Mouse (Mus musculus) embryonic fibroblast, embryonic 13.5 days (primary cell): ENCODE results near the gene Mcpt4. TPM values are rescaled to one million over a fixed set of nuclear protein-coding genes. Genes with fewer than 3 reads are reported as not detected.
"Not testable (repeated sequence)": the region's sequence is repeated elsewhere in the genome, so short reads cannot be mapped to it uniquely, and the experiment has no call there.

Source experiments
- H3K27ac ChIP-seq: 2 replicates; pipeline ENCODE4 v1.5.1; 2012; ENCODE audit warnings: low read length, control low read depth, inconsistent platforms; ENCODE audit not compliant: insufficient read depth
- H3K4me1 ChIP-seq: 2 replicates; pipeline ENCODE4 v1.6.1; 2011; ENCODE audit warnings: low read length; ENCODE audit not compliant: control insufficient read depth, insufficient read depth
- H3K4me3 ChIP-seq: 2 replicates; pipeline ENCODE4 v1.5.1; 2011; ENCODE audit warnings: mild to moderate bottlenecking, control low read depth, low read length; ENCODE audit not compliant: insufficient read depth
- CTCF ChIP-seq: IDR thresholded peaks from 2 replicates; pipeline ENCODE4 v1.5.1; 2011; ENCODE audit warnings: mild to moderate bottlenecking, control low read depth, low read length, moderate library complexity, borderline replicate concordance; ENCODE audit not compliant: insufficient read depth
- POLR2A ChIP-seq: IDR thresholded peaks from 2 replicates; pipeline ENCODE4 v1.6.1; 2011; ENCODE audit warnings: low read depth, mild to moderate bottlenecking, control low read depth, low read length, moderate library complexity
- polyA plus RNA-seq: library from polyadenylated mRNA; stranded (reverse); fragments of >200 nt; gene quantifications from 2 replicates; pipeline ENCODE4 v1.2.4, GENCODE M21; 2011; ENCODE audit warnings: low read depth; ENCODE audit not compliant: missing spikeins, insufficient read length

Mcpt4 gene
- polyA plus RNA-seq = not detected in 2 replicates

- not testable (repeated sequence) for H3K27ac ChIP-seq, H3K4me1 ChIP-seq, H3K4me3 ChIP-seq
Measured at GRCm38 (mm10) chr14:56062213-56062612, at the start of gene Mcpt4. Gene Mcpt4, minus strand, starts transcription at chr14:56062313.

- Histone ChIP-seq H3K4me1 (no peaks in the 10 kb centered on the region), H3K27ac (no peak overlapping the region), H3K4me3 (no peak overlapping the region)
- no peak for TF ChIP-seq POLR2A
- TF ChIP-seq CTCF = no peak
Measured at GRCm38 (mm10) chr14:56105447-56106180, 43.5 kb upstream of the Mcpt4 start.

GRCm38 (mm10) chr14:56105016-56105415 is 42.9 kb upstream of the Mcpt4 start:
- TF ChIP-seq POLR2A = no peak
- TF ChIP-seq CTCF = no peak
- Histone ChIP-seq H3K4me1 (no peaks in the 10 kb centered on the region), H3K4me3 (no peak overlapping the region), H3K27ac (no peak overlapping the region)

GRCm38 (mm10) chr14:56103452-56103851 is 41.3 kb upstream of the Mcpt4 start:
- TF ChIP-seq POLR2A (no peak), CTCF (no peak)
- Histone ChIP-seq H3K4me1 (no peaks in the 10 kb centered on the region), H3K27ac (no peak overlapping the region), H3K4me3 (no peak overlapping the region)

GRCm38 (mm10) chr14:56102386-56102785 is 40.3 kb upstream of the Mcpt4 start, which contains the start of gene Ctsg:
Gene Ctsg, minus strand, starts transcription at chr14:56102574.
- no peak for TF ChIP-seq CTCF
- no peak for TF ChIP-seq POLR2A
- H3K4me3 ChIP-seq = no peak within 1 kb of the TSS
- no peak within 1 kb of the TSS for H3K27ac ChIP-seq
- no peaks in the 10 kb centered on the region for H3K4me1 ChIP-seq

GRCm38 (mm10) chr14:56098940-56099339 is 36.8 kb upstream of the Mcpt4 start:
- Histone ChIP-seq H3K4me1 (no peaks in the 10 kb centered on the region), H3K4me3 (no peak overlapping the region), H3K27ac (no peak overlapping the region)
- TF ChIP-seq POLR2A (no peak), CTCF (peak; percentile 41; the same call in 1 of the 2 replicates)

- TF ChIP-seq CTCF = no peak
- no peak for TF ChIP-seq POLR2A
- H3K27ac ChIP-seq = no peak overlapping the region
- H3K4me3 ChIP-seq = no peak overlapping the region
- no peaks in the 10 kb centered on the region for H3K4me1 ChIP-seq
Measured at GRCm38 (mm10) chr14:56097597-56097996, 35.5 kb upstream of the Mcpt4 start.

- H3K4me1 ChIP-seq = no peaks in the 10 kb centered on the region
- no peak overlapping the region for H3K27ac ChIP-seq
- H3K4me3 ChIP-seq = no peak overlapping the region
- TF ChIP-seq CTCF = no peak
- TF ChIP-seq POLR2A = no peak
Measured at GRCm38 (mm10) chr14:56093353-56093752, 31.2 kb upstream of the Mcpt4 start.

GRCm38 (mm10) chr14:56086711-56087110 is 24.6 kb upstream of the Mcpt4 start:
- Histone ChIP-seq H3K27ac (no peak overlapping the region), H3K4me1 (peaks cover 8% of the 10 kb centered on the region; the same call in 1 of the 2 replicates), H3K4me3 (no peak overlapping the region)
- TF ChIP-seq POLR2A = no peak
- no peak for TF ChIP-seq CTCF

- Histone ChIP-seq H3K4me1 (peaks cover 8% of the 10 kb centered on the region; the same call in 1 of the 2 replicates), H3K27ac (no peak within 1 kb of the TSS), H3K4me3 (no peak within 1 kb of the TSS)
- TF ChIP-seq CTCF = no peak
- no peak for TF ChIP-seq POLR2A
Measured at GRCm38 (mm10) chr14:56085167-56085566, 23.1 kb upstream of the Mcpt4 start, which contains the start of gene Mcpt8. Gene Mcpt8, minus strand, starts transcription at chr14:56085273.

- Histone ChIP-seq H3K4me3 (no peak overlapping the region), H3K27ac (no peak overlapping the region), H3K4me1 (peaks cover 8% of the 10 kb centered on the region; the same call in 1 of the 2 replicates)
- TF ChIP-seq POLR2A (no peak), CTCF (no peak)
Measured at GRCm38 (mm10) chr14:56082016-56082415, 19.9 kb upstream of the Mcpt4 start.
